Mouse (Mus musculus) stomach, postnatal 0 days (tissue): ENCODE results near the gene Ran.

Experiments
- CTCF ChIP-seq: IDR thresholded peaks from 2 replicates; pipeline ENCODE4 v1.5.1; 2016; ENCODE audit warnings: antibody characterized with exemption, low read depth, mild to moderate bottlenecking, moderate library complexity
- EP300 ChIP-seq: optimal IDR thresholded peaks from 2 replicates; pipeline ENCODE3; 2016; ENCODE audit warnings: antibody characterized with exemption

DNA sequence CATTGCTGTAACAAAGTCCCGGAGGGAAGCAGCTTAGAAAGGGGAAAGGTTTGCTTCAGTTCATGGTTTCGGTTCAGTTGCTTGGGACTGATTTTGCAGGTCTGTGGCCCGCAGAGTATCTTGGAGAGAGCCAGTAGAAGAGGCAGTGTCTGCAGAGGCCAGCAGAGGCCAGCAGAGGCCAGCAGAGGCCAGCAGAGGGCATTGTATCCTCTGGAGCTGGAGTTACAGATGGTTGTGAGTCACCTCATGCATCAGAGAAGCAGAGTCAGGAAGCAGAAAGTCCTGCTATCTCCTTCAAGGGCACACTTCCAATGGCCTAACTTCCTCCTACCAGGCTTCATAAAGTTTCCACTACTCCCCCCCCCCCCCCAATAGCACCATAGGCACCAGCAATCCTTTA lies 39.2 kb downstream of the Ran start:
- TF ChIP-seq EP300 = no peak
- TF ChIP-seq CTCF = peak; percentile 44
